Mouse (Mus musculus) CH12.LX (cell line): ENCODE measurements at regions not wholly inside any gene's neighbourhood (a gene's known extent, or its start where the extent isn't known, plus 50 kb on each side); places are given as distances from the start of the nearest gene placed in this dataset.

Experiments used
- DNase-seq: peaks from one replicate; pipeline ENCODE4 v3.0.0-alpha.2; 2013; ENCODE audit errors: extremely low read depth
- H3K27ac ChIP-seq: 2 replicates; pipeline ENCODE4 v1.5.1; 2012; ENCODE audit warnings: low read depth, mild to moderate bottlenecking, control low read depth, moderate library complexity; ENCODE audit not compliant: insufficient read depth
- H3K27me3 ChIP-seq: replicated peaks from 2 replicates; pipeline ENCODE3; 2012; ENCODE audit warnings: inconsistent platforms
- H3K36me3 ChIP-seq, 2 experiments: replicated peaks in 1 of 2; 2 replicates each; pipeline versions ENCODE3 to v1.6.1; 2012; ENCODE audit warnings: inconsistent platforms in 1 of 2, low read length in 1 of 2, mild to moderate bottlenecking in 1 of 2, mixed read lengths in 1 of 2, moderate library complexity in 1 of 2; ENCODE audit not compliant: control insufficient read depth in 1 of 2, insufficient read depth in 1 of 2
- H3K4me1 ChIP-seq, 2 experiments: 2 replicates each; pipeline ENCODE4 v1.6.1; 2012; ENCODE audit warnings: inconsistent platforms in 1 of 2, moderate library complexity in 1 of 2; ENCODE audit not compliant: insufficient read depth in 2 of 2, control insufficient read depth in 1 of 2
- H3K4me2 ChIP-seq: 2 replicates; pipeline ENCODE4 v1.6.1; 2012; ENCODE audit warnings: low read depth, mild to moderate bottlenecking, control low read depth; ENCODE audit not compliant: poor library complexity, insufficient read depth, severe bottlenecking
- H3K4me3 ChIP-seq, 3 experiments: fragments of 150-350 bp in 1 of 3; sonication (generic) in 1 of 3; replicated peaks in 1 of 3; 2 replicates each; pipeline versions ENCODE3 to v1.5.1; 2011 to 2012; ENCODE audit warnings: low read depth in 2 of 3, low read length in 2 of 3, mild to moderate bottlenecking in 2 of 3, moderate library complexity in 2 of 3, control low read depth in 1 of 3, improper control_type of control experiment in 1 of 3, inconsistent platforms in 1 of 3, mixed read lengths in 1 of 3; ENCODE audit not compliant: poor library complexity in 1 of 3
- H3K79me2 ChIP-seq: replicated peaks from 2 replicates; pipeline ENCODE4 v1.6.1; 2012; ENCODE audit warnings: mild to moderate bottlenecking, moderate library complexity; ENCODE audit not compliant: control insufficient read depth, poor library complexity, insufficient read depth, severe bottlenecking; ENCODE audit errors: extremely low read depth
- H3K9ac ChIP-seq: 2 replicates; pipeline ENCODE4 v1.6.1; 2012; ENCODE audit warnings: low read depth, mild to moderate bottlenecking, control low read depth, moderate library complexity; ENCODE audit not compliant: insufficient read depth
- H3K9me3 ChIP-seq: replicated peaks from 2 replicates; pipeline ENCODE3; 2012; ENCODE audit warnings: low read length, inconsistent platforms, mixed read lengths
- BHLHE40 ChIP-seq: IDR thresholded peaks from 2 replicates; pipeline ENCODE4 v1.6.1; 2011; ENCODE audit warnings: mild to moderate bottlenecking, low read depth, low read length, improper control_type of control experiment
- CHD2 ChIP-seq: IDR thresholded peaks from 2 replicates; pipeline ENCODE4 v1.6.1; 2011; ENCODE audit warnings: low read length, improper control_type of control experiment
- CTCF ChIP-seq, 2 experiments: IDR thresholded peaks in 1 of 2; conservative IDR thresholded peaks in 1 of 2; 2 replicates each; pipeline ENCODE4 v1.5.1; 2011 to 2012; ENCODE audit warnings: low read depth in 2 of 2, low read length in 2 of 2, improper control_type of control experiment in 1 of 2, inconsistent platforms in 1 of 2, mild to moderate bottlenecking in 1 of 2, moderate library complexity in 1 of 2
- EP300 ChIP-seq: IDR thresholded peaks from 2 replicates; pipeline ENCODE4 v1.6.1; 2011; ENCODE audit warnings: low read length, improper control_type of control experiment
- GABPA ChIP-seq: IDR thresholded peaks from 2 replicates; pipeline ENCODE4 v1.6.1; 2012; ENCODE audit warnings: low read depth, low read length, improper control_type of control experiment, inconsistent platforms; ENCODE audit not compliant: insufficient replicate concordance
- HCFC1 ChIP-seq: IDR thresholded peaks from 2 replicates; pipeline ENCODE4 v1.6.1; 2012; ENCODE audit warnings: low read depth, mild to moderate bottlenecking, inconsistent platforms, low read length, improper control_type of control experiment
- JUN ChIP-seq: IDR thresholded peaks from 2 replicates; pipeline ENCODE4 v1.6.1; 2011; ENCODE audit warnings: low read depth, mild to moderate bottlenecking, low read length, improper control_type of control experiment, moderate library complexity; ENCODE audit not compliant: insufficient read depth
- JUND ChIP-seq: conservative IDR thresholded peaks from 2 replicates; pipeline ENCODE4 v1.6.1; 2011; ENCODE audit warnings: low read depth, low read length, improper control_type of control experiment
- MAFK ChIP-seq: IDR thresholded peaks from 2 replicates; pipeline ENCODE4 v1.6.1; 2011; ENCODE audit warnings: low read length, improper control_type of control experiment; ENCODE audit not compliant: insufficient replicate concordance
- MAX ChIP-seq: IDR thresholded peaks from 2 replicates; pipeline ENCODE4 v1.6.1; 2011; ENCODE audit warnings: low read length, improper control_type of control experiment
- MAZ ChIP-seq: IDR thresholded peaks from 2 replicates; pipeline ENCODE4 v1.6.1; 2012; ENCODE audit warnings: low read depth, mild to moderate bottlenecking, inconsistent platforms, low read length, improper control_type of control experiment, moderate library complexity
- MEF2A ChIP-seq: IDR thresholded peaks from 2 replicates; pipeline ENCODE4 v1.6.1; 2014; ENCODE audit warnings: low read depth, mild to moderate bottlenecking, inconsistent platforms, low read length, improper control_type of control experiment, borderline replicate concordance
- NRF1 ChIP-seq: IDR thresholded peaks from 2 replicates; pipeline ENCODE4 v1.6.1; 2014; ENCODE audit warnings: low read depth, mild to moderate bottlenecking, inconsistent platforms, low read length, improper control_type of control experiment, moderate library complexity
- POLR2AphosphoS2 ChIP-seq: IDR thresholded peaks from 2 replicates; pipeline ENCODE4 v1.6.1; 2011; ENCODE audit warnings: low read depth, low read length, improper control_type of control experiment
- RAD21 ChIP-seq: IDR thresholded peaks from 2 replicates; pipeline ENCODE4 v1.6.1; 2011; ENCODE audit warnings: low read depth, mild to moderate bottlenecking, low read length, improper control_type of control experiment, moderate library complexity
- RCOR1 ChIP-seq: conservative IDR thresholded peaks from 2 replicates; pipeline ENCODE4 v1.6.1; 2012; ENCODE audit warnings: low read depth, mild to moderate bottlenecking, inconsistent platforms, low read length, improper control_type of control experiment
- SIN3A ChIP-seq: IDR thresholded peaks from 2 replicates; pipeline ENCODE4 v1.6.1; 2012; ENCODE audit warnings: low read length, improper control_type of control experiment, inconsistent platforms
- TCF12 ChIP-seq: IDR thresholded peaks from 2 replicates; pipeline ENCODE4 v1.6.1; 2014; ENCODE audit warnings: low read depth, mild to moderate bottlenecking, inconsistent platforms, low read length, improper control_type of control experiment
- ZKSCAN1 ChIP-seq: IDR thresholded peaks from 2 replicates; pipeline ENCODE4 v1.6.1; 2012; ENCODE audit warnings: low read depth, inconsistent platforms, low read length, improper control_type of control experiment, borderline replicate concordance
- dilution Hi-C: fragments of 300-500 bp; cut with MboI; formaldehyde crosslinking; loops from 2 replicates; pipeline ENCODE4 v1.14.3; 2020; ENCODE audit warnings: low sequenced_read_pairs; ENCODE audit not compliant: extremely low pct_unique_long_range_greater_than_20kb, extremely low pct_ligation_motif_present
- in situ Hi-C: fragments of 300-500 bp; cut with MboI; formaldehyde crosslinking; loops from 3 replicates; pipeline ENCODE4 v1.14.3; 2019; ENCODE audit warnings: low sequenced_read_pairs, low pct_ligation_motif_present, low pct_unique_long_range_greater_than_20kb, mixed read lengths

- no peaks in the 10 kb centered on the region for H3K79me2 ChIP-seq
- H3K4me3 ChIP-seq, result no peak overlapping the region
- H3K27ac ChIP-seq, result no peak overlapping the region
- H3K4me2 ChIP-seq, result 0 out of 2 replicates have a peak overlapping the region, but pooled peaks have one; percentile 85
- in situ Hi-C loops, result no loop called here
- no peaks in the 10 kb centered on the region for H3K36me3 ChIP-seq
- H3K9me3 ChIP-seq, result peaks cover 2% of the 10 kb centered on the region
- dilution Hi-C loops, result no loop called here
- H3K4me1 ChIP-seq, result peaks cover 11 to 43% of the 10 kb centered on the region in 2 experiments
- no peak overlapping the region for H3K9ac ChIP-seq
- TF ChIP-seq GABPA (no peak), MAZ (no peak)
- TF ChIP-seq, all 38 proteins: peak for 0
- DNase-seq, result no peak
- no peaks in the 10 kb centered on the region for H3K27me3 ChIP-seq
These were observed 68.7 kb upstream of the Gm11733 start for GRCm38 (mm10) chr11:117415466-117415865.

- Histone ChIP-seq H3K27me3 (no peaks in the 10 kb centered on the region), H3K79me2 (no peaks in the 10 kb centered on the region), H3K27ac (no peak overlapping the region), H3K9ac (no peak overlapping the region), H3K36me3 (no peaks in the 10 kb centered on the region), H3K4me3 (no peak overlapping the region), H3K4me1 (peaks cover 11 to 43% of the 10 kb centered on the region in 2 experiments), H3K9me3 (no peaks in the 10 kb centered on the region), H3K4me2 (no peak overlapping the region)
- in situ Hi-C loops, result no loop called here
- no peak for DNase-seq
- TF ChIP-seq MAFK (no peak), MAX (no peak), BHLHE40 (no peak), TCF12 (no peak), NRF1 (no peak), MEF2A (no peak), JUND (no peak), EP300 (no peak), RAD21 (no peak), GABPA (no peak), HCFC1 (no peak), SIN3A (no peak), JUN (no peak), RCOR1 (no peak), CHD2 (no peak), ZKSCAN1 (no peak), CTCF (conservative IDR thresholded peaks at IDR 0.05 in 1 of 2, IDR thresholded peaks at IDR 0.05 in 1 of 2; ENCODE audit: low read depth in 2 of 2, low read length in 2 of 2) (no peak), POLR2AphosphoS2 (no peak)
- dilution Hi-C loops, result no loop called here
These were observed 68.2 kb upstream of the Gm11733 start for GRCm38 (mm10) chr11:117415955-117416354.
